Mouse (Mus musculus) limb, embryonic 10.5 days (tissue): Measurements from ENCODE around the gene Cd2. TPM values are rescaled to one million over a fixed set of nuclear protein-coding genes. Genes with fewer than 3 reads are reported as not detected.
A peak's percentile ranks its signal among the peaks of the same experiment; 100 is the strongest.

Experiments used
- DNase-seq: peaks from one replicate; pipeline ENCODE4 v3.0.0-alpha.2; 2017; ENCODE audit warnings: low spot score
- H3K27ac ChIP-seq: fragments of 300-500 bp; sonication (generic); 2 replicates; pipeline ENCODE4 v1.5.1; 2016; ENCODE audit warnings: mild to moderate bottlenecking
- H3K27me3 ChIP-seq: fragments of 300-500 bp; sonication (generic); 2 replicates; pipeline ENCODE4 v1.6.1; 2016; ENCODE audit warnings: low read depth, mild to moderate bottlenecking; ENCODE audit not compliant: poor library complexity, severe bottlenecking
- H3K36me3 ChIP-seq: fragments of 300-500 bp; sonication (generic); 2 replicates; pipeline ENCODE4 v1.6.1; 2016; ENCODE audit warnings: mild to moderate bottlenecking, moderate library complexity
- H3K4me1 ChIP-seq: fragments of 300-500 bp; sonication (generic); 2 replicates; pipeline ENCODE4 v1.6.1; 2016
- H3K4me3 ChIP-seq: fragments of 300-500 bp; sonication (generic); 2 replicates; pipeline ENCODE4 v1.5.1; 2016; ENCODE audit warnings: mild to moderate bottlenecking, moderate library complexity
- H3K9me3 ChIP-seq: fragments of 300-500 bp; sonication (generic); replicated peaks from 2 replicates; pipeline ENCODE4 v1.6.1; 2016; ENCODE audit warnings: mild to moderate bottlenecking
- WGBS: fragments of 180-500 bp; shearing (Covaris S2); methylation state at CpG from one replicate; pipeline ENCODE4 v1.1.7; 2016; 5-methylcytosine and 5-hydroxymethylcytosine counted together
- polyA plus RNA-seq: library from polyadenylated mRNA; unstranded; fragments of >200 nt; fragmentation: Nextera tagmentation; extraction: Ambion mirVana; gene quantifications from 2 replicates; pipeline ENCODE4 v1.2.1, GENCODE M21; 2016

Cd2 gene
- polyA plus RNA-seq, 1 experiment from 2014 or later, result not detected

DNA sequence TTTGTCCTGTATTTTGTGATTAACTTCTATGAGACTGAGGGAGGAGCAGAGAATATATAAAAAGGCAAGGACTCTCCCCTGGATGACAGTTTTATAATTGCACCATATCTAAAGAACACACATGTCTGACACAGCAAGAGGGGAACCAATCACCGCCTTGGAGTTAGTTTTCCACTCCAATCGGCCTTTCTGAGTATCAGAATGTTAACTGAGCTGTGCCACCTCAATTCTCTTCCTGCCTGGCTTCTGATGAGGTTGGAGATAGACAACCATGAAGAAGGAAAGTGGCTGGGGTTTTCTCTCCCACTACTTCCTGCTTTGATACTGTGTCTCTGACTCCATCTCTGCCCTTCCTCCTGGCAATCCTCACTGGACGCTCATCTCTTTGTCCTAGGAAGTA, 42.5 kb downstream of the Cd2 start:
- H3K9me3 ChIP-seq, result no peaks in the 10 kb centered on the region
- WGBS, result 89% methylated on average over 3 of the region's 3 CpGs

DNA sequence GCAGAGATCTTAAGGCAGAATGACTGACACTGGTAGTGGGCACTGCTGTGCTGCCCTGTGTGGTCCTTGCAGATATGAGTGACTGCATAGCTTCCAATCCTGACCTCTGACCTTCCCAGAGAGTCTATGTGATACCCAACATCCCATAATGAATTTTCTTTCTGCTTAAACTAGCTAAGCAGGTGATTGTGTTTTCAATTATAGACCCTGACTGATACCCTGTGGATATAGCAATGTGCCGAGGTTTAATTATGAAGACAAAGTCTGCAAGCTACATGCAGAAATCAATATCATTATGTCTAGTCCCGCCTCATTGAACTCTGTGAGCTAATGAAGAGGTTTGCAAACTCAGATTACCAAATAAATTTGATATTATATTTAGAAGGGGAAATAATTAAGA, 44.7 kb downstream of the Cd2 start:
- DNase-seq, result no peak
- WGBS, result 74% methylated on average over 2 of the region's 2 CpGs

More for the DNA sequence above, 42.5 kb downstream of the Cd2 start:
- Histone ChIP-seq H3K36me3 (no peaks in the 10 kb centered on the region), H3K27me3 (no peaks in the 10 kb centered on the region), H3K4me1 (peaks cover 28% of the 10 kb centered on the region), H3K4me3 (no peak overlapping the region), H3K27ac (no peak overlapping the region)
- DNase-seq, result no peak

DNA sequence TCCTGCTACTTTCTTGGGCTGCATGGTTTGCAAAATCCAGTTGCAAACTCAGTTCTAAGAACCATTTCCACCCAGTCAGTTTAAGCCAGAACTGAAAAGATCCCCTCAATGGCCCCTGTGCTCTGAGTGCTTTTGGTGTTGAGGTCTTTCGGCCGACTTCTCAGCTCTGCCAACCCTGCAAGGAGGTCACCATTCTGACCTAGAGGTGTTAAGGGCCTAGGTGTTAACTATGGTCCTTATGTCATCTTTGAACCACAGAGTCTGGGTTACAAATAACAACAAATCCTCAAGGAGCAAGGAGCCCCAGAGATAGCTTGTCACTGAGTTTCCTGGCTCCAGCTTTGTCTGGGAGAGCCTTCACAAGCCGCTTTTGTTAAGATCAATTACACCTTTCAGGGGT, 45.9 kb downstream of the Cd2 start:
- peaks cover 44% of the 10 kb centered on the region for H3K4me1 ChIP-seq
- no peak overlapping the region for H3K4me3 ChIP-seq
- no peaks in the 10 kb centered on the region for H3K9me3 ChIP-seq
- no peak for DNase-seq
- no peaks in the 10 kb centered on the region for H3K36me3 ChIP-seq
- H3K27me3 ChIP-seq, result no peaks in the 10 kb centered on the region
- 30% methylated on average over 3 of the region's 3 CpGs for WGBS
- 0 out of 2 replicates have a peak overlapping the region, but pooled peaks have one; percentile 38 for H3K27ac ChIP-seq

More for the DNA sequence above, 44.7 kb downstream of the Cd2 start:
- no peaks in the 10 kb centered on the region for H3K9me3 ChIP-seq
- H3K27ac ChIP-seq, result no peak overlapping the region
- no peak overlapping the region for H3K4me3 ChIP-seq
- H3K4me1 ChIP-seq, result peaks cover 33% of the 10 kb centered on the region
- H3K27me3 ChIP-seq, result no peaks in the 10 kb centered on the region
- H3K36me3 ChIP-seq, result no peaks in the 10 kb centered on the region

DNA sequence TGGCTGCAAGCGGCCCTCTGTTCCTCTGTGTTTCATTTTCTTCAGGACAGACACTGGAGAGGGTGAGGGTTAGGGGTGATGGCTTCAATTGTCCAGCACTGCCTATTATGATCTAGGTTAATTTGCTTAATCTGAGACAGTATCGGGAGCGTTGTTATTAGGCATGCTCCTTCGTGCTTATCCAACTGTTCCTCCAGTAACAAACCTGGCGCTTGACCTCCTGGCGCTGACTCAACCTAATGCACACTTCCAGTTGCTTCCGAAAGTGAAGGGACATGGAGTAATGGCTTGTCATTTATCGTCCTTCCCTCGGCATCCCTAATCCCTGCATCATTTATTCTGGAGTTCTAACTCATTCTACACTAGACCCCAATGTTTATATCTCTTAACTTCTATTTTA, 46.9 kb downstream of the Cd2 start:
- no peak overlapping the region for H3K27ac ChIP-seq
- no peak overlapping the region for H3K4me3 ChIP-seq
- DNase-seq, result no peak
- H3K36me3 ChIP-seq, result no peaks in the 10 kb centered on the region
- 87% methylated on average over 9 of the region's 9 CpGs for WGBS
- H3K27me3 ChIP-seq, result no peaks in the 10 kb centered on the region
- H3K9me3 ChIP-seq, result no peaks in the 10 kb centered on the region
- peaks cover 54% of the 10 kb centered on the region for H3K4me1 ChIP-seq

DNA sequence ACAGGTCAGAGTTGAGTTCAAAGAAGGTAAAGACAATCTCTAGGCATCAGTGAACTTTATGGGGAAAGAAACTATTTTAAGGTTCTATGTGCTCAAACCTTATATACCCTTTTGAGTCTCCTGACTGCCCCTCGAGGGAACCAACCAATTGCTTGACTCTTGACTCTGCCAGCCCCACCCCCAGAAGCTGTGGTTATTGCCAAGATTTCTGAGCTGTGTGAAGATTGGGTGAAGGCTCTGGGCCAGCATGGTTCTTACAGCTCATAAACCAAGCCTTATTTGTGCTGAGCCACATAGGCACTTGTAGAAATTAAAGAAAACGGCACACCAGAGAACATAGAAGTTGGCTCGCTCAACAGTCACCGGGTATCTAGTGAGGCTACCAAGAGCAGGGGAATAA, 48.5 kb downstream of the Cd2 start:
- no peaks in the 10 kb centered on the region for H3K36me3 ChIP-seq
- no peaks in the 10 kb centered on the region for H3K9me3 ChIP-seq
- 89% methylated on average over 4 of the region's 4 CpGs for WGBS
- no peak overlapping the region for H3K27ac ChIP-seq
- DNase-seq, result no peak
- no peaks in the 10 kb centered on the region for H3K27me3 ChIP-seq
- no peak overlapping the region for H3K4me3 ChIP-seq
- H3K4me1 ChIP-seq, result peaks cover 60% of the 10 kb centered on the region

DNA sequence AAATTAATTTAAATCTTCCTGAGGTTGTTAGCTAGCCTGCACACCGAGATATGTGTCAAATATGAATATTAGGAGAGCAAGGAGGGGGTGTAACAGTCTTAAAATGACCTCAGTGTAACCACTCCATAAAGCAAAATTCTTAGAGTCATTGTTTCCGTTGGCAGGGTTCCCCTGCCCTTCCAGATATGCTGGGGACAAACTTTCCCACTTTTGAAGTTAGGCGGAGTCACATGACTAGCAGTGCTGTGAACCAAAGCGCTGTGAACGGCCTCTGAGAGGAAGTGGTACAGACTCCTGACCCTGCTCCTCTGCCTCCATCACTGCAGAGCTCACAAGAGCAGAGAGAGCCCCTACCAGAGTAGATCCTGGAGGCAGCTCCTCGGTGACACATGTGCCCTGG, 49.0 kb downstream of the Cd2 start:
- no peak for DNase-seq
- Histone ChIP-seq H3K4me3 (no peak overlapping the region), H3K4me1 (peaks cover 65% of the 10 kb centered on the region), H3K9me3 (no peaks in the 10 kb centered on the region), H3K27me3 (no peaks in the 10 kb centered on the region), H3K36me3 (no peaks in the 10 kb centered on the region), H3K27ac (no peak overlapping the region)
- 91% methylated on average over 6 of the region's 6 CpGs for WGBS

DNA sequence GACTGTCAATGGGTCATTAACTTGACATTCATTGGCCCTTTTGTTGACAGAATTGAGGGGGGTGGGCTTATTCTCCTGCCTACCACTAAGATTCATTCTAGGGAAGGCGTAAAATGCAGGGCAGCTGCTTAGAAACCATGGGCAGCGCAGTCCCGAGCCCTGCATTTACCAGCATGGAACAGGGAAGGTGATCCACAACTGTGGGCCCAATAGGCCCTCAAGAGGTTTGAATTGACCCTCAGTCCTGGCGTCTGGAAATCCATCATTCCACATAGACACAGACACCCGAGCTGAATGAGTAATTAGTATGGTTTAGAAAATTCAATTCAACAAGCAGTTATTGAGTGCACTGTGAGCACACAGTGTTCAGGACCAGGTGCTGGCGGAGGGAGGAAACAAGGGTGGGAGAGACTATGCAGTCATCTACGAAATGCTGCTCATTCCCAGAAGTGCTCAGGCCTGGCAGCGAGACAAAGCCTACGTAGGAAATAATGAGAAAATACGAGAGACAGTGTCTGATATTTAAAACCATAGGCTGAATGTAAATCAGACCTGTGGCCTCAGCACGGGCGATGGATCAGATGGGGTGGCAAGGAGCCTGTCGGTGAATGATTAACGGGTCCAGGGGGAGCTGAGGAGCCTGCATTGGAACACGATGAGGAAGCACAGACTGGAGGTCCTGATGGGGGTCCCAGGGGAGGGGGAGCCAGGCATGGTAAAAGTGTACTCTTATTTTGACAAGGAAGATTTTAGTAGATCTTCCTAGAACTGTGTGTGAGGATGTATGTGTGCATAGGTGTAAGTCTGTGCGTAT, 50.5 kb downstream of the Cd2 start:
- Histone ChIP-seq H3K27me3 (no peaks in the 10 kb centered on the region), H3K36me3 (no peaks in the 10 kb centered on the region), H3K4me1 (peaks cover 72% of the 10 kb centered on the region), H3K9me3 (no peaks in the 10 kb centered on the region), H3K4me3 (no peak overlapping the region), H3K27ac (peak overlapping the region; percentile 26; the same call in 1 of the 2 replicates)
- WGBS, result 46% methylated on average over 16 of the region's 16 CpGs
- DNase-seq, result no peak

DNA sequence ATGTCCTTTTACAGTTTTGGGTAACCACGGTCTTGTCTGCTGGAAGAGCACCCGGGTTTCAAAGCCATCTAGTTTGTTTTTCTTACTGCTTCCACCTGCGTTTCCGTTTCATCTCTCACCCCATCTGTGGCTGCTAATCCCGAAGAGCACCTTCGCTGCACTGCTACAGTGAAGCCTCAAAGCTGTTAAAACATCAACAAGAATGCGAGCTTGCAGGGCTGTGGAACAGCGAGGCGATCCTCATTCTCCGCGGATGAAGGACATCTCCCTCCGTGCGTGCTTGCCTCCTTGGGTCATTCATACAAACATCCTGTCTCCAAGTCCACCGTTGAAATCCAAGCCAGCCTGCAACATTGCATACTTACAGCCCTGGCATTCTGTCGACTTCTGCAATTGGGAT, 51.5 kb downstream of the Cd2 start:
- Histone ChIP-seq H3K4me3 (no peak overlapping the region), H3K27me3 (no peaks in the 10 kb centered on the region), H3K36me3 (no peaks in the 10 kb centered on the region), H3K9me3 (no peaks in the 10 kb centered on the region), H3K4me1 (peaks cover 72% of the 10 kb centered on the region), H3K27ac (no peak overlapping the region)
- DNase-seq, result no peak
- WGBS, result 55% methylated on average over 15 of the region's 15 CpGs

DNA sequence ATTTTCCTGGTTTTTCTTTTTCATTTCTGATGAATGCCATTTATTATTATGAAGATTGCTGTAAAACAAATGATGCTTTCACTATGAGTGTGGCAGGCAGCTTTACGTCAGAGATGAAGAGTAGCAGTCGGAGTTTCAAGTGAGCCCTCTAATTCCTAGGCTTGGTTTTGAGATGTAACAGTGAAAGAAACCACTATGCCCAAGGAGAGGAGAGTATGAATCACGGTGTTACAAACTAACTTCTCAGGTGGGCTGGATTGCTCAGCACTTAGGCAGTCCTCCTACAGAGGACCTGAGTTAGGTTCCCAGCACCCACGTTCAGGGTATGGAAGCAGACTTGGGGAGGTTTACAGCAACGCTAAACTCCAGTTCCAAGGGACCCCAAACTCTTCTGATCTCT, 52.4 kb downstream of the Cd2 start:
- H3K27ac ChIP-seq, result no peak overlapping the region
- no peaks in the 10 kb centered on the region for H3K27me3 ChIP-seq
- H3K4me1 ChIP-seq, result peaks cover 63% of the 10 kb centered on the region
- WGBS, result 93% methylated on average over 5 of the region's 5 CpGs
- H3K4me3 ChIP-seq, result no peak overlapping the region
- no peak for DNase-seq
- no peaks in the 10 kb centered on the region for H3K9me3 ChIP-seq
- no peaks in the 10 kb centered on the region for H3K36me3 ChIP-seq

DNA sequence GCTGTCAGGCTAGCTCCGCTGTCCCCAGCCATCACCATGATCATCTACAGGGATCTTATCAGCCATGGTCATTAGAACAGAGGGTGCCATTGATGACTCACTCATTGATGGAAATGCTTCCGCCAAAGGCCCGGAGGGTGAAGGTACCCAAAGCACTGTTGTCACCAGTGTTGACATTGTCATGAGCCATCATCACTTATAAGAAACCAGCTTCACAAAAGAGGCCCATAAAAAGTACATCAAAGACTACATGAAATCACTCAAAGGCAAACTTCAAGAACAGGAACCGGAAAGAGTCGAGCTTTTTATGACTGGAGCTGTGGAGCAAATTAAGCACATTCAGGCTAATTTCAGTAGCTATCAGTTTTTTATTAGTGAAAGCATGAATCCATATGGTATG, 54.3 kb downstream of the Cd2 start:
- Histone ChIP-seq H3K4me1 (peaks cover 69% of the 10 kb centered on the region), H3K27ac (no peak overlapping the region), H3K36me3 (no peaks in the 10 kb centered on the region), H3K9me3 (no peaks in the 10 kb centered on the region), H3K27me3 (no peaks in the 10 kb centered on the region), H3K4me3 (no peak overlapping the region)
- 58% methylated on average over 5 of the region's 5 CpGs for WGBS
- no peak for DNase-seq

DNA sequence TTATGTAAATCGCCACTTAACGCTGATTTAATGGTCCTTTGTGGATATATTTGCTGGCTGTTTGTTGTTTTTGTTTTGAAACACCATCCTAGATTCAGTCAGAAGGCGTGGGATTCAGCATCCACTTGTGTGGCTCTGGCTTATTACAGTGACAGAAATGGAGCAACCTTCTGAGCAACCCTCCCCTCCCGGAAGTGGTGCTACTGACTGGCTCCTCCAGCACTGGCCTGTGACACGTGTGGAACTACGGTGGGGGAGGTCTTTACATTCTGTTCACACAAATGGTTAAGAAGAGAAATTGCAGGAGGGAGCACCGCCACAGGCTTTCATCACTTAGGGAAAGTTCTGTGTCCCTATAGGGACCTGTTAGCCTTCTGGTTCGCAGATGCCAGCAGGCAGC, 55.2 kb downstream of the Cd2 start:
- H3K4me1 ChIP-seq, result peaks cover 65% of the 10 kb centered on the region
- no peaks in the 10 kb centered on the region for H3K27me3 ChIP-seq
- 0 out of 2 replicates have a peak overlapping the region, but pooled peaks have one; percentile 19 for H3K27ac ChIP-seq
- WGBS, result 36% methylated on average over 8 of the region's 8 CpGs
- no peak overlapping the region for H3K4me3 ChIP-seq
- no peaks in the 10 kb centered on the region for H3K9me3 ChIP-seq
- H3K36me3 ChIP-seq, result no peaks in the 10 kb centered on the region
- DNase-seq, result no peak

DNA sequence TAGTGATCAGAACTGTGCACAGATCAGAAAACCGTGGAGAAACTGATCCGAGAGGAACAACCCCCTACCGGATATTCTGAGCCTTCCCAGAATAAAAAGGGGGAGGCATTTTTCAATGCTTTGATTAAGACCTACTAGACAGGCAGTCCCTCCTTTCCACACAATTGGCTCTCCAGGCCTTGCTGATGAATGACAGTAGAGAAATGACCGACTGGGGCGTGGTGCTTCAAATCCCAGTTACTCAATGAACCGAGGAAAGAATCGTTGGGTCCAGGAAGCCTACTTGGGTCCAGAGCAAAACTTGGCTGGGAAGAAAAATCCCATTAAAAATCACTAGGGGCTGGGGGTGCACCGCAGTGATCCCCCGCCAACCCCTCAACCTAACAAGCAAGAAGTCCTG, 57.5 kb downstream of the Cd2 start:
- no peaks in the 10 kb centered on the region for H3K36me3 ChIP-seq
- no peaks in the 10 kb centered on the region for H3K27me3 ChIP-seq
- H3K9me3 ChIP-seq, result no peaks in the 10 kb centered on the region
- no peak overlapping the region for H3K4me3 ChIP-seq
- WGBS, result 84% methylated on average over 9 of the region's 9 CpGs
- no peak overlapping the region for H3K27ac ChIP-seq
- DNase-seq, result no peak
- H3K4me1 ChIP-seq, result peaks cover 47% of the 10 kb centered on the region

DNA sequence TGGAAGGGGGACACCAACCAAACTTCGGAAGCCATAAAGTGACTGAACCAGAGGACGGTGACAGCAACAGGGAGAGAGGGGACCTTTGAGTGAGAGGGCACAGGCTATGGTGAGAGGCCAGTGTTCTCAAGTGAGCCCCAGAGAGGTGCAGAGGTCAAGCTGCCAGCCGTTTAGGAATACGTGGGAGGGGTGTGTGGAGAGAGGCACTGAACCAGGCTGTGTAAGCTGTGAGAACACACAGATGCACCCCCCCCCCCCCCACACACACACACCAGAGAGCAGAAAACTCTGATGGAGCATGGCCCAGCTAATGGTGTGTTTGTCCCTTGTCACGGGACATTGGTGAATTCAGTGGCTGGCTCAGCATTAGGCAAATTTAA, 58.2 kb downstream of the Cd2 start:
- Histone ChIP-seq H3K36me3 (no peaks in the 10 kb centered on the region), H3K27ac (no peak overlapping the region; the same call in 1 of the 2 replicates), H3K27me3 (no peaks in the 10 kb centered on the region), H3K9me3 (no peaks in the 10 kb centered on the region), H3K4me1 (peaks cover 44% of the 10 kb centered on the region), H3K4me3 (no peak overlapping the region)
- DNase-seq, result no peak
- WGBS, result 32% methylated on average over 5 of the region's 5 CpGs
